Mouse (Mus musculus): ENCODE data around the gene Scn4a. TPM values are rescaled to one million over a fixed set of nuclear protein-coding genes. Genes with fewer than 3 reads are reported as not detected.

Scn4a gene
- total RNA-seq, 2 experiments from 2014 or later, result 81.7 to 86.7 TPM

DNA sequence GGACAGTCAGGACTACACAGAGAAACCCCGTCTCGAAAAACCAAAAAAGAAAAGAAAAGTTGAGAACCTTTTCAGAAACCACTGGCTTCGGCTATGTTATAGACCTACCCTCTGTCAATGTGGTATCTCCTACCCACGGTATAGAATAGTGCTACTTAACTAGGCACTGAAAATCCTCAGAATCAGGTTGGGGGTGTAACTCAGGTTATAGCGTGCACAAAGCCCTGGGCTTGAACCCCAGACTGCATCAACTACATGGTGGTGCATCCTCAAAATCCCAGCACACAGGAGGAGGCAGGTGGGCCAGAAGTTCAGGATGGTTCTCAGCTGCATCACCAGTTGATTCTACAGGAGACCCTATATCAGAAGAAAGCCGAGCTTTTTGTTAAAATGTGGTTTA lies 79.3 kb downstream of the Scn4a start:
- DNase-seq (ENCODE audit: low spot score in 2 of 2), result no peak

- DNase-seq (ENCODE audit: low spot score in 2 of 2), result peak in 1 of 2 experiments; percentile 46
Observed at GRCm38 (mm10) chr11:106273311-106273684, 79.8 kb downstream of the Scn4a start.

GRCm38 (mm10) chr11:106272644-106273310 lies 80.3 kb downstream of the Scn4a start, which contains the start of gene Smarcd2:
Gene Smarcd2 (minus strand): TSS chr11:106272972.
- peak; percentile 98 to 99 for DNase-seq (ENCODE audit: low spot score in 2 of 2)

DNA sequence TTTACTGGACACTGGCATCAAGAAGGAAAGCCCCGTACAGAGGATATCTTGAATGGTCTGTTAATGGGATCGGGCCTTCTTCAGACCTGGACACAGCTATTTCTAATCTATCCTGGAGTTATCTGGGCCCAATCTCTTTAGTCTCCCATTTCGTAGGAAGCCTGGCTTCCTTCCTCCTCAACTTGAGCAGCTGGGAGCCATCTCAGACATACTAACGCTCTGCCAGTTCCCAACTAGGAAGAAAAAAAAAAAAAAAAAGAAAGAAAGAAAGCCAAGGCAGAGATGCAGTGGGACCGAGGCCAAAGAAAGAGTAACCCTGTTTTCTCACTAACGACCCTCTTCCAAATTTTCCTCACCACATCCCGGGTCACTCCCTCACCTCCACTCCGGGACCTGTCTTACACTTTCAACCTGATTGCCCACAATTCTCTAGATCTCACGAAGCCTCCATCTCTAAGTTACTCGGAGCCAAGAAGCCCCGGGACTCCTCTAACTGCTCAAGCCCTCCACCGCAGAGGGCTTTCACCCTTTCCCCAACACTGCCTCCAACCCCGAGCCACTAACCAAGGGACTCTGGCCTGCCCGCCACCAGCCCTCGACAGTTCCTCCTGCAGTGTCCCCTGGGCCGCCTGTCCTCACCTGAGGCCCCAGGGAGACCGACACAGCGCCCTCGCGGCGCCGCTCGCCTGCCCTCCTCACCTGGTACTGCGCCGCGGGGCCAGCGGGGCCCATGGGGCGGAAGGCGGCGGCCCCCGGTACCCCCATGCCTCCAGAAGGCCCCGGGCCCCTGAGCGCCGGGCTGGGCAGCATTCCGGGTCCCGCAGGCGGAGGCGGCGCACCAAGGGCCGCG lies 81.1 kb downstream of the Scn4a start:
- DNase-seq (ENCODE audit: low spot score in 2 of 2), result no peak

- no peak for DNase-seq (ENCODE audit: low spot score in 2 of 2)
Observed at GRCm38 (mm10) chr11:106271131-106271793, 81.8 kb downstream of the Scn4a start.

DNA sequence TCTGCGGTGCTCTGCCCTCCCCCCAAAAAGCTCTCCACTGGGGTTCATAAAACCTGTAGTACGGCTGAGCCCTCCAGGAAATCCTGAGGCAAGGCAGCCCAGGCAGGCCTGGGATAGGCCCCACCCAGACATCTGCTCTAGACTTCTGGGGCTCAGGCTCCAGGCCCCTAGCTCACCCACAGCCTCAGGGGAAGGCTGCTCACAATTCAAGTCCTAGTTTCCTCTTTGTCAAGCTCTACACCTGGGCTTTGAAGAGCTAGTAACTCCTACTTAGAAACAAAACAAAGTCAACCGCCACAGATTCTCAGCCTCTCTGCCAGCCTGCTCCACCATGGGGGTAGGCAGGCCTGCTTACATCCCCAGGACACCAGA lies 84.0 kb downstream of the Scn4a start:
- no peak for DNase-seq (ENCODE audit: low spot score in 2 of 2)

Other genes with a start within 250 kb of the Scn4a start
- not detected for gene Gm10840, start 192.4 kb downstream of the Scn4a start, total RNA-seq (2021)
- gene Limd2, start 192.4 kb downstream of the Scn4a start, total RNA-seq (2021), result 10 to 100 TPM; 35.8 to 40.7 TPM
- gene Strada, start 151.1 kb downstream of the Scn4a start, total RNA-seq (2021), result 10 to 100 TPM; 26.4 to 32.3 TPM
- gene Ccdc47, start 136.9 kb downstream of the Scn4a start, total RNA-seq (2021), result 10 to 100 TPM; 72.7 to 74.6 TPM
- gene Ddx42, start 136.4 kb downstream of the Scn4a start, total RNA-seq (2021), result 10 to 100 TPM; 46.1 to 47.3 TPM
- gene Ftsj3, start 97.2 kb downstream of the Scn4a start, total RNA-seq (2021), result 10 to 100 TPM; 32.6 to 34.6 TPM
- 100 to 1,000 TPM; 123 to 146 TPM for gene Psmc5, start 97.1 kb downstream of the Scn4a start, total RNA-seq (2021)
- gene Smarcd2, start 80.3 kb downstream of the Scn4a start, total RNA-seq (2021), result 10 to 100 TPM; 36.6 to 38.1 TPM
- gene Tcam1, start 76.6 kb downstream of the Scn4a start, total RNA-seq (2021), result under 1 TPM; 0.12 to 0.29 TPM
- gene Gh, start 51.4 kb downstream of the Scn4a start, total RNA-seq (2021), result not detected
- gene Cd79b, start 38.5 kb downstream of the Scn4a start, total RNA-seq (2021), result 1 to 10 TPM; 1.3 to 1.5 TPM
- 10 to 100 TPM; 13.6 to 18.1 TPM for gene Prr29, start 12.2 kb upstream of the Scn4a start, total RNA-seq (2021)
- 10 to 100 TPM; 18.7 to 19.9 TPM for gene Icam2, start 34.8 kb upstream of the Scn4a start, total RNA-seq (2021)
- gene Ern1, start 134.6 kb upstream of the Scn4a start, total RNA-seq (2021), result 10 to 100 TPM in 1 of 2 experiments, 1 to 10 TPM in 1; 7.1 to 10.3 TPM

All from gastrocnemius, postnatal 4 days (tissue).